Mouse (Mus musculus): ENCODE results near the gene Rasl11b.

GRCm38 (mm10) chr5:74200481-74200880 lies 5.4 kb downstream of the Rasl11b start:
- TF ChIP-seq POLR2A (IDR thresholded peaks at IDR 0.05; ENCODE audit: insufficient read length, low read depth) = no peak
- no peak for TF ChIP-seq TCF12 (IDR thresholded peaks at IDR 0.05; ENCODE audit: insufficient read depth, poor library complexity, severe bottlenecking)
- TF ChIP-seq MYOG (IDR thresholded peaks at IDR 0.05; ENCODE audit: control insufficient read depth in 1 of 3, insufficient read depth in 1 of 3, insufficient read length in 2 of 3, low read depth in 2 of 3) = no peak
- no peak for TF ChIP-seq POLR2AphosphoS2 (IDR thresholded peaks at IDR 0.05; ENCODE audit: insufficient read length, low read depth)
- no peak for TF ChIP-seq CEBPB (IDR thresholded peaks at IDR 0.05; ENCODE audit: insufficient read depth, poor library complexity, severe bottlenecking)
- TF ChIP-seq MYOD1 (IDR thresholded peaks at IDR 0.05; ENCODE audit: control insufficient read depth in 1 of 3, insufficient read length in 2 of 3, low read depth in 2 of 3) = no peak

All from myocyte (in vitro differentiated cells).